Mouse (Mus musculus): ENCODE measurements around the gene Slc17a2. TPM values are rescaled to one million over a fixed set of nuclear protein-coding genes. Genes with fewer than 3 reads are reported as not detected.

Slc17a2 gene
- polyA plus RNA-seq, 1 experiment: 0.52 TPM

DNA sequence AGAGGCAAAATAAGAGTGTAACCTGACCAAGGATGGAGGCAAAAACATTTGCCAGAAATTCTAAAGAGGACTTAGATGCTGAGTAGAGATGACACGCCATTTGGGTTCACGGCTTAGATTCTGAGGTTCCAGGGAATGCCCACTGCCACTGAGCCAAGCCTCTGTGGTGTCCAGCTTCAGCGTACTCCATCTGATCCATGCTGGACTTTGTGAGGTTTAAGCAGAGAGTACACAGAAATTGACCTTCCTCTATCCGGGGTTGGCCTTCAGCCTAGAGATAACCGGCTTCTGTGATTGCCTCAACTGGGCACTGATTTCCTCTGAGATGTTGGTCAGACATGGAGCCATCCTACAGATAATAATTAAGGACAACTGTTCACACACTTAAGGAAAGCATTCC, 29.8 kb downstream of the Slc17a2 start:
- no peak for DNase-seq
- Histone ChIP-seq H3K4me1 (ENCODE audit: control insufficient read depth, insufficient read depth, low read length) (no peaks in the 10 kb centered on the region), H3K4me3 (replicated peaks; ENCODE audit: extremely low read depth, low read depth, low read length) (no peak overlapping the region)
- 91% methylated on average over 5 of the region's 5 CpGs for WGBS
- no peak for TF ChIP-seq CTCF (IDR thresholded peaks at IDR 0.05; ENCODE audit: insufficient read depth, low read length)
- TF ChIP-seq POLR2A (IDR thresholded peaks at IDR 0.05; ENCODE audit: borderline replicate concordance, extremely low read depth, low read depth, low read length): no peak

DNA sequence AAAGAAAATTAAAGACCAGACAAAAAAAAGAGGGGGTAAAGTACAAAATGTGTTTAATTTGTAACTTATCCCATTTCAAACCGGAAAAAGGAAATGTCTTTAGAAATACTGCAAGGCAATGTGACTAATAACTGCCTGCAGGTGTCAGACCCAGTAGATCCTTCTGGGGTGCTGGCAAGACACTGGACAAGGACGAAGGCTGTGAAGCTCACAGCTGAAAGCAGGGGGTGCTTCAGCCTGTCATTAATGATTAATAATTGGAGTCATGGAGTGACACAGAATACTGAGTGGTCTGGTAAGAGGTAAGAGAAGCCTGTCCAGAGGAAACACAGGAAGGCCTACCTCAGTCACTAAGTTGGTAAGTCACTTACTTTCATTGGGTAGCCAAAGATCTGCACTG, 32.5 kb downstream of the Slc17a2 start, which contains the start of gene Slc17a3:
Gene Slc17a3, plus strand, starts transcription at position 127 of the 400 bp plus-strand sequence.
- WGBS: 59% methylated on average over 2 of the region's 2 CpGs
- Histone ChIP-seq H3K4me1 (ENCODE audit: control insufficient read depth, insufficient read depth, low read length) (no peaks in the 10 kb centered on the region), H3K4me3 (replicated peaks; ENCODE audit: extremely low read depth, low read depth, low read length) (no peak within 1 kb of the TSS)
- TF ChIP-seq POLR2A (IDR thresholded peaks at IDR 0.05; ENCODE audit: borderline replicate concordance, extremely low read depth, low read depth, low read length): no peak
- no peak for TF ChIP-seq CTCF (IDR thresholded peaks at IDR 0.05; ENCODE audit: insufficient read depth, low read length)
- no peak for DNase-seq

DNA sequence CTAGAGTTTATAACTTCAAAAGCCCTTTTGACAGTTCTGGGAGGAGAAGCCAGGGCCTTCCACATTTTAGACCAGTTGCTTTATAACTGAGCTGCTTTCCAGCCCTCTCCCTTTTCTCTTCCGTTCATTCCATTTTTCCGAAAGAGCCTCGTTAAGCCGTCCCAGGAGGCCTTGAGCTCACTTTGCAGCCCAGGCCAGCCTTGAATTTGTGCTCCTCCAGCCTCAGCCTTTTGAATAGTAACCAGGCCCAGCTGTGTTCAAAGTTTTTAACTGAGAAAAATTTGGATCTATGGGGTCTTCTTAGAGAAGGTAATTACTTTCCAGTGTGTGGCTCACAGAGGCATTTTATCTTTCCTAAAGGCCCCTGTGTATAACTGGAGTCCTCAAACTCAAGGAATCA, 39.1 kb downstream of the Slc17a2 start:
- Histone ChIP-seq H3K4me3 (replicated peaks; ENCODE audit: extremely low read depth, low read depth, low read length) (no peak overlapping the region), H3K4me1 (ENCODE audit: control insufficient read depth, insufficient read depth, low read length) (no peaks in the 10 kb centered on the region)
- DNase-seq: no peak
- 71% methylated on average over 4 of the region's 4 CpGs for WGBS
- TF ChIP-seq POLR2A (IDR thresholded peaks at IDR 0.05; ENCODE audit: borderline replicate concordance, extremely low read depth, low read depth, low read length) (no peak), CTCF (IDR thresholded peaks at IDR 0.05; ENCODE audit: insufficient read depth, low read length) (no peak)

DNA sequence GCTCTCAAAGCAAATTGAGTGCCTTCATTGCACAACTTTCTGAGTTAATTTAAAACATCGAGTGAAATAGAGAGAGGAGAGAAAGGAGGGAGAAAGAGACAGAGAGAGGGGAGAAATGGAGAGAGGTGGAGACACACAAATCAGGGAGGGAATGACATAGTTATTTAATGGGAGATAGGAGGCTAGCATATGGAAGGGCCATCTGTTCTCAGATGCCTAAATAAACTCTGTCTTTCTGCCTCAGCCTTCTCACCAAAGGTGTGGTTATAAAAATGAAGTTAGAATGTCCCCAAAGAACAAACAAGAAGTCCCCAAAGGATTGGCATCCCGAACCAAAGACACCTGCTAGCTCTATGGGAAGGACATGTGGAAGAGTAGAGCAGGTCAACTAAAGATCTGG, 42.5 kb downstream of the Slc17a2 start:
- Histone ChIP-seq H3K4me3 (replicated peaks; ENCODE audit: extremely low read depth, low read depth, low read length) (no peak overlapping the region), H3K4me1 (ENCODE audit: control insufficient read depth, insufficient read depth, low read length) (no peaks in the 10 kb centered on the region)
- 61% methylated on average over 2 of the region's 2 CpGs for WGBS
- DNase-seq: no peak
- no peak for TF ChIP-seq POLR2A (IDR thresholded peaks at IDR 0.05; ENCODE audit: borderline replicate concordance, extremely low read depth, low read depth, low read length)
- no peak for TF ChIP-seq CTCF (IDR thresholded peaks at IDR 0.05; ENCODE audit: insufficient read depth, low read length)

DNA sequence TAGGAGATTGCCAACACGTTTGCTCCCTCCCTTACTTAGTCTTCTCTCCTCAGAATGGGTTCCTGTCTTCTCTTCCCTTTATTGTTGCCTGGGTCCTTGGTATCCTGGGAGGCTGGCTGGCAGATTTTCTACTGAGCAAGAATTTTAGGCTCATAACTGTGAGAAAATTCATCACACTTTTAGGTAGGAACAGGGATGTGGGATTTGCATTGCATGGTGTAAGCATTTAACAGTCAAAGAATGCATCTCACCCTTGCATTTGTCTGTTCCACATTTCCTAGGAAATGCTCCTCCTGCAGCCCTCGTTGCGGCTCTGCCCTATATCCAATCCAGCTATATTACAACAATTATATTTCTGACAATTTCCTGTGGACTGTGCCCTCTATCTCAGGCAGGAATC, 49.6 kb downstream of the Slc17a2 start:
- no peaks in the 10 kb centered on the region for H3K4me1 ChIP-seq (ENCODE audit: control insufficient read depth, insufficient read depth, low read length)
- 52% methylated on average over 3 of the region's 3 CpGs for WGBS
- TF ChIP-seq POLR2A (IDR thresholded peaks at IDR 0.05; ENCODE audit: borderline replicate concordance, extremely low read depth, low read depth, low read length) (no peak), CTCF (IDR thresholded peaks at IDR 0.05; ENCODE audit: insufficient read depth, low read length) (no peak)
- DNase-seq: no peak
- no peak overlapping the region for H3K4me3 ChIP-seq (replicated peaks; ENCODE audit: extremely low read depth, low read depth, low read length)

DNA sequence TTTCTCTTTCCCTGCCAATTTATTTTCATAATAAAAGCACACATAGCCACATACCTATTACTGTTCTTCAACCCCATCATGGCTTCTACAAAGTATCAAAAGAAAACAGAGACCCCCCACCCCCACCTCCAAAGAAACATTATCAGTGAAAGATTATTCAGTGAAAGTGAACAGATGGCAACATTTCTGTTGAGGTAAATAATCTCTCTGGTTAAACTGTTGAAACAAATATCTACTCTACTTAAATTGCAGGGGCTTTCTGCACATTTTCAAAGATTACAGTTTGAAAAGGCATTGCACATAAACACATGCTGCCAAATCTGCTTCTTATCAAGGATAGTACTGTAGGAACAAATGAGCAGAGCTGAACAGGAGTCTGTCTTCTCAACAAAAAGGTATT, 55.0 kb downstream of the Slc17a2 start:
- H3K4me3 ChIP-seq (replicated peaks; ENCODE audit: extremely low read depth, low read depth, low read length): no peak overlapping the region
- H3K4me1 ChIP-seq (ENCODE audit: control insufficient read depth, insufficient read depth, low read length): no peaks in the 10 kb centered on the region
- TF ChIP-seq POLR2A (IDR thresholded peaks at IDR 0.05; ENCODE audit: borderline replicate concordance, extremely low read depth, low read depth, low read length) (no peak), CTCF (IDR thresholded peaks at IDR 0.05; ENCODE audit: insufficient read depth, low read length) (no peak)
- no peak for DNase-seq

DNA sequence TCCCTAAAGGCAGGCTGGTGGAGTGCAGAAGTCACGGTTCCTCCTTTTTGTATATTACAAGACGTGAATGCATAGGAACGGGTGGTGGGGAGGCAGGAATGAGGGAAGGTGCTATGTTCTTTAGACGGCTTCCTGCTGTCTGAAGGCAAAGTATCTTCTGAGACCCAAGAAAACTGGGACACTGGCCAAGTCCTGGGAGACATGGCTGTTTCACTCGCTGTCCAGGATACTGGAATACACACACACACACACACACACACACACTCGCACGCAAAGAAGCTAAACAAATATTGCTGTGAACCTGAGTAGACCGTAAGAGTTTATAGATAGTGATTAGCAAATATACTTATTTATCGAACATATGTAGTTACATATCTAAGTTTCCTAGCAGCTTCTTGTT, 57.9 kb downstream of the Slc17a2 start:
- WGBS: 43% methylated on average over 9 of the region's 9 CpGs
- TF ChIP-seq CTCF (IDR thresholded peaks at IDR 0.05; ENCODE audit: insufficient read depth, low read length): no peak
- TF ChIP-seq POLR2A (IDR thresholded peaks at IDR 0.05; ENCODE audit: borderline replicate concordance, extremely low read depth, low read depth, low read length): no peak
- Histone ChIP-seq H3K4me1 (ENCODE audit: control insufficient read depth, insufficient read depth, low read length) (no peaks in the 10 kb centered on the region), H3K4me3 (replicated peaks; ENCODE audit: extremely low read depth, low read depth, low read length) (no peak overlapping the region)
- DNase-seq: no peak

DNA sequence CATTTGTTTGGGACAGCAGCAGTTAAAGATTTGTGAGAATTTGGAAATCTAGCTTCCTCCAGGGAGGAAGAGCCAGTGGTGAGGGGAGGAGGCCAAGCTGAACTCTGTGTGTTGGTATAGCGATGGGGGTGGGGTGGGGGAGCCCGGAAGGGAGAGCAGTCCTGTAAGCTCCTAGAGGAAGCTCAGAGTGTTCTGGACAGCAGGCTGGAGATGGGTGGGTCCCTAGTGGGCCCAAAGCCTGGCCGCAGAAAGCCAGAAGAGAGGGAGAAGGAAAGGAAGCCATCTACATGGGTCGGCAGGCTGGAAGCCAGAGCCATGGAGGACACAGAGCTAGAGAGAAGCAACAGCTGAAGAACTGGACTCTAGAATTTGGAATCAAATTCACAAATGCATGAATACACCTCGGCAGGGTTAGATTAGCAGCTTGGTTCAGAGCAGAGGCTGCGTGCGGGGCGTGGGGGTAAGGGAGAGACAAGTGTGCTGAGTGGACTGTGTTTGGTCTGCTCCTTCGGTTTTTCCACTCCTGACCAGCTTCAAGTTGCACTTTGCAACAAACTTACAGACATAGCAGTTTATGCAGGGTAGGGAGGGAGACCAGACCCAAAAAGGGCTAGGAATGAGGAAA, 59.4 kb downstream of the Slc17a2 start:
- H3K4me1 ChIP-seq (ENCODE audit: control insufficient read depth, insufficient read depth, low read length): no peaks in the 10 kb centered on the region
- no peak for TF ChIP-seq POLR2A (IDR thresholded peaks at IDR 0.05; ENCODE audit: borderline replicate concordance, extremely low read depth, low read depth, low read length)
- TF ChIP-seq CTCF (IDR thresholded peaks at IDR 0.05; ENCODE audit: insufficient read depth, low read length): no peak
- H3K4me3 ChIP-seq (replicated peaks; ENCODE audit: extremely low read depth, low read depth, low read length): no peak overlapping the region
- 54% methylated on average over 9 of the region's 9 CpGs for WGBS
- no peak for DNase-seq

DNA sequence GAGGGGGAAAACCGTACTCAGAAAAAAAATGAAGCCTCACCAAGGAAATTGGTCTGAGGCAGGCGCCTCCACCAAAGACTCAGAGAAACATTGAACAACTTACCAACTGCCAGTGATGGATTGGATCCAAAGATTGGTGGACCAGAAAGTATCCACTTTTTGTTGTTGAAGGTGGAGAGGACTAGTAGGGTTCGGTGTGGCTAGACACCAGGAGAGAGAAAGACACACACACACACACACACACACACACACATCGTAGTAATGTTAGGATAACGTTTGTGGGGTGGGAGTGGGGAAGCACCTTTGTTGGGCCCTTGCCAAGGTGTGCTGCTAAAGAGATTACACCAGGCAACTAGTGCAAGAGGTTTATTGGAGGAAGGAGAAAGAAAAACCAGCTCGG, 60.2 kb downstream of the Slc17a2 start:
- no peak for DNase-seq
- Histone ChIP-seq H3K4me1 (ENCODE audit: control insufficient read depth, insufficient read depth, low read length) (no peaks in the 10 kb centered on the region), H3K4me3 (replicated peaks; ENCODE audit: extremely low read depth, low read depth, low read length) (no peak overlapping the region)
- TF ChIP-seq CTCF (IDR thresholded peaks at IDR 0.05; ENCODE audit: insufficient read depth, low read length) (no peak), POLR2A (IDR thresholded peaks at IDR 0.05; ENCODE audit: borderline replicate concordance, extremely low read depth, low read depth, low read length) (no peak)
- WGBS: 82% methylated on average over 6 of the region's 6 CpGs

DNA sequence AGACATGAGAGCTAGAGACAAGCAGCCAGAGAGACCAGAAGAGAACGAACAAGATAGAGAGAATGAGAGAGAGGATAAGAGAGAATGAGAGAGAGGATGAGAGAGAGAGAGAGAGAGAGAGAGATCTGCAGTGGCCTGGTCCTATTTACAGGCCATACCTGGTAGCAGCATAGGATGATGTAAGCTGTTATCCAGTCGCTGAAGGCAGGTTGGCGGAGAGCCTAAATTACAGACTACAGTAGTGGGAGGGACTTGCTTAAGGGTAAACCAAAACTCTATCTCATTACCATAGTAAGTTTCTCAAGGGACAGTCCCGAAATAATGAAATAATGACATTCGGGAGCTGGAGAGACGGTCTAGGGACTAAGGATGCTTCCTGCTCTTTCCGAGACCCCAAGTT, 60.6 kb downstream of the Slc17a2 start, which contains the start of gene Slc17a1:
Gene Slc17a1, plus strand, starts transcription at position 346 of the 400 bp plus-strand sequence.
- TF ChIP-seq POLR2A (IDR thresholded peaks at IDR 0.05; ENCODE audit: borderline replicate concordance, extremely low read depth, low read depth, low read length): no peak
- TF ChIP-seq CTCF (IDR thresholded peaks at IDR 0.05; ENCODE audit: insufficient read depth, low read length): no peak
- WGBS: 84% methylated on average over 7 of the region's 7 CpGs
- Histone ChIP-seq H3K4me3 (replicated peaks; ENCODE audit: extremely low read depth, low read depth, low read length) (no peak within 1 kb of the TSS), H3K4me1 (ENCODE audit: control insufficient read depth, insufficient read depth, low read length) (no peaks in the 10 kb centered on the region)
- no peak for DNase-seq
